Mouse (Mus musculus) WW6 (cell line): ENCODE measurements around the gene Hoxc6.

Source experiments
- DNase-seq: peaks from one replicate; pipeline ENCODE4 v3.0.0-alpha.2; 2013; ENCODE audit warnings: low read depth, low spot score

Gene Hoxc6

DNA sequence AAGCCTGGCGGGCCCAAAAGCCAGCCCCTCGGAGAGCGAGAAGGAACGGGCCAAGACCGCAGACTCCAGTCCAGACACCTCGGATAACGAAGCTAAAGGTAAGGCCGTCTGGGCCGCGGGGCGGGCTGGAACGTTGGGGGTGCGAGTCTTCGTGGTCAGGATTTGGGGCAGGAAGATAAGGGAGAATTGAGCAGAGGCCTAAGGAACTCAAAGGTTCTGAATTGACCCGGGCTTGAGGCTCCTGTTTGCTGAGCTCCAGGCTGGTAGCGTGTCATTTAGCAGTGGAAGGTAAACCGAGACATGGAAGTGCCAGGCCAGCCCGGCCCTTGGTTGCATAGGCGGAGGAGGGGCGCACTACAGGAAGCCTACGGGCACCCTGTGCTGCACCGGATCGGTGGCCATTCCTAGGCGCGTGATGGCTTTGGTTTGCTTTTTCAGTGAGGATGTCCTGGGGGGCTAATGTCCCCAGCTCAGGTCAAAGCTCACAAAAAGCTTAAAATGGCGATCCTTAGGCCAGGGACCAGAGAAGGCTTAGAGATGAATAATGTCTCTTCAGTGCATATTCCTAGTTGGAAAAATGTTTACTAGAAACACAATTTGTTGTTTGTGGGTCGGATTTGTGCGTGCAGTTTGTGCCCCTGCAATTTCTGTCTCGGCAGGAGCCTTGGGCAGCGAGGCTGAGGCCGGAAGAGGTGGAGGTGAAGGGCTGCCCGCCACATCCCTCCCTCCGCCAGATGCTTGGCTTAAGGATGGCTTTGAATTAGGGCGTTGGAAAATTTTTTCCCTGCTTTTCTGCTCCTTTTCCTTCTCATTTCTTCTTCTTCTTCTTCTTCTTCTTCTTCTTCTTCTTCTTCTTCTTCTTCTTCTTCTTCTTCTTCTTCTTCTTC lies 30.3 kb upstream of the Hoxc6 start:
- DNase-seq, result no peak

DNA sequence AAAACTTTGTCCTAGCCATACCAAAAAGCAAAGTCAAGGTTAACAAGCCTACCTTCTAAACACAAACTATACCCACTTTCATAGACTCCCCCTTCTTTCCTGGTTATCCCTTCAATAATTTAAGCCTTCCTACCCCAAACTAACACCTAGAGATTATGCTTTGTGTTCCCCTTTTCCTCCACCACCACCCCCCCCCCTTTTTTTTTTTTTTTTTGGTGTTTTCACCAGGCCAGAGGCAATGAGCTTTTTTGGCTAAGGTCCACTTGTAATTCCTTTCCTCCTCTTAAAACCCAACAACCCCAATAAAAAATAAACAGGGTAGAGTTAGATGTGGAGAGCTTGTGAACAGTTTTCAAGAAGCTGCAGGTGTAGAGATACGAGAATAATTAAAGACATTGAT lies 28.8 kb upstream of the Hoxc6 start:
- DNase-seq, result no peak

DNA sequence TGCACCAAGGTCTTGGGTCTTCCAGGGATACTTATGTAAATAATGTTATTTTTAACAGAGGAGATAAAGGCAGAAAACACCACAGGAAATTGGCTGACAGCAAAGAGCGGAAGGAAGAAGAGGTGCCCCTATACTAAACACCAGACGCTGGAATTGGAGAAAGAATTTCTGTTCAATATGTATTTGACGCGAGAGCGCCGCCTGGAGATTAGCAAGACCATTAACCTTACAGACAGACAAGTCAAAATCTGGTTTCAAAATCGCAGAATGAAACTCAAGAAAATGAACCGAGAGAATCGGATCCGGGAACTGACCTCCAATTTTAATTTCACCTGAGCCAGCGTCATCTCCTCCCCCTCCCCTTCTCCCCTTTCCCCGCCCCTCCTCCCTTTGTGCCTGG lies 27.3 kb upstream of the Hoxc6 start:
- DNase-seq, result no peak

GRCm38 (mm10) chr15:102972254-102972653 lies 25.8 kb upstream of the Hoxc6 start:
- DNase-seq, result no peak

DNA sequence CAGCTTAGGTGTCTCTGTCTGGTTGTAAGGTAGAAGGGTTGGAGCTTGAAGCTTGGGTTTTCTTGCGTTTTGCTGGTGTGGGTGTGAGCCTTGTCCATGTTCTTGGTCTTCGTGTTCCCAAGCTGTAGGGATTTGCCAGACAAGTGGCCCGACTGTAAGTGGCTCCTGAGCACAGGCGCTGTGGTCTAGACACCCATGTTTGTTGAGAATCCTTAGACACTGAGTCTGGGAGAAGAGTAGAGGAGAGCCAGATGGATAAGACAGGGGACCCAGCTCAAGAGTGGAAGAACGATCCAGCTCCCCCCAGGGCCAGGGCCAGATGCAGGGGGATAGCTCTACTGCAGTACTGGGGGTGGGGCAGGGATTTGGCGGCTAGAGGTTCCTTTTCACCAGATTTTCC lies 25.3 kb upstream of the Hoxc6 start:
- DNase-seq, result no peak

DNA sequence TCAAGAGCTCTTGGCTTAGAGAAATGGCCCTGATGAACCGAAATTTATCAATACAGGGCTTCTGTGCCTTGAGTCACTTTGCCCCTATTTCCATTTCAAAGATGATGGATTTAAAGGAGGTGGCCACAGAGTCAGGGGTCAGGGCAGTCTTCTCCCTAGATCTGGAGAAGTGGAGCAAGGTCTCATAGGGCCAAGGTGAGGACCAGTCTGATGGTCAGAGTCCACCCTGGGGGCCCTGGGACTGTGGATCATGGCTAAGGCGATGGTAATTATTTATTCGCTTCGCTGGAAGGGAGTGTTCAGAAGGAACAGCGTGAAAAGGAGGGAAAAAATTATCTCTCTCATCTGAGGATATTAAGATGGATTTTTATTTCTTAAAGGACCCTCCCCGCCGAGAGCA lies 23.0 kb upstream of the Hoxc6 start:
- DNase-seq, result no peak

GRCm38 (mm10) chr15:102975688-102976111 lies 22.4 kb upstream of the Hoxc6 start:
- DNase-seq, result no peak

DNA sequence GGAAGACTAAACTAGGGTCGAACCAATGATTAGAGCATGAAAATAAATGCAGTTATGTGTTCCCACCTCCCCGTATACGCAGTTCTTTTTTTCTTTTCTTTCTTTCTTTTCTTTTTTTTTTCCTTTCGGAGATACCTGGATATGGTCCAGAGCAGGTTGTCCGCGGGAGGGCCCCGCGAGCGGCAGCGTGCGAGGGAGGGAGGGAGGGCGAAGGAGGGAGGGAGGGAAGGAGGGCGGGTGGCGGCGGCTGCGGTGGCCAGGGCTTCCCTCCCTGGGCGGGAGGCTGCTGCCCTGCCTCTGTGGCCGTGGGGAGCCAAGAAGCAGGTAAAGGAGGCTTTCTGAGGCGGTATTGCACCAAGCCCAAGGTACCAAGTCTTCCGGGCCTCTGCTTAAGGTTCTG lies 21.9 kb upstream of the Hoxc6 start, which contains the start of gene Hoxc9:
Hoxc9 (plus strand) TSS at position 269 of the 400 bp plus-strand sequence.
- no peak for DNase-seq

DNA sequence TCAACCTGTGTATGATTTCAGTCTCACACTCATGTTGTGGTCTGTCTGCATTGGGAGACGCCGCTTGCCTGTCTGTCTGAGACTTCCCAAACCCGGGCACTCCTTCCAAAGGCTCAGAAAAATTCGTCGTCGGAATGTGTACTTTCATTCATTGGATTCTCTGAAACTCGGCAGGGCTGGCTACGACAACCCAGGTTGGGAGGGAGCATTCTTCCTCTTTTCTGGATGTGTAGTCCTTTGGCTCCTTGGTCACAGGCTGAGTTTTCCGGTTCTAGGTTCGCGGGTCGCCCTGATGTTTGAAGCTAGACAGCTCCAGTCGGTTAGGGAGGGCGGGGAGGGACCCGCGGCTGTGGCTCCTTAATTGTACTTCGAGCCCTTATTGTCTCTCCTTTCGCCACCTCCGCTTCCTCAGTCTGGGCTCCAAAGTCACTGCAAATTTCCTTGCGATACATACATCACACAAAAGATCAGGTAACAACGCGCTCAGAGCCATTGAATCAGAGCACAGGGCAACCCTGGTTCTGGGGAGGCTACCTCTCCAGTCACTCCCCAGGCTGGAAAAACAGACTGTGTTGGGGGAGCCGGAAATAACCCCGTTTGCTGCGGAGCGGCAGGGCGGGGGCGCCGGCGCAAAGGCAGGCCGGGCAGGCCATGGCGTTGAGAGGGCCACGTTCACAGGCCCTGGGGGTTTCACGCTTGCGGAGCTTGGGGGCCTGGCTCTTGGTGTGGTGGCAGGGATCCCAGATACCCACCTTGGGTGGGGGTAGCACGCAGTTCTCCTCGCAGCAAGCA lies 21.2 kb upstream of the Hoxc6 start:
- no peak for DNase-seq

DNA sequence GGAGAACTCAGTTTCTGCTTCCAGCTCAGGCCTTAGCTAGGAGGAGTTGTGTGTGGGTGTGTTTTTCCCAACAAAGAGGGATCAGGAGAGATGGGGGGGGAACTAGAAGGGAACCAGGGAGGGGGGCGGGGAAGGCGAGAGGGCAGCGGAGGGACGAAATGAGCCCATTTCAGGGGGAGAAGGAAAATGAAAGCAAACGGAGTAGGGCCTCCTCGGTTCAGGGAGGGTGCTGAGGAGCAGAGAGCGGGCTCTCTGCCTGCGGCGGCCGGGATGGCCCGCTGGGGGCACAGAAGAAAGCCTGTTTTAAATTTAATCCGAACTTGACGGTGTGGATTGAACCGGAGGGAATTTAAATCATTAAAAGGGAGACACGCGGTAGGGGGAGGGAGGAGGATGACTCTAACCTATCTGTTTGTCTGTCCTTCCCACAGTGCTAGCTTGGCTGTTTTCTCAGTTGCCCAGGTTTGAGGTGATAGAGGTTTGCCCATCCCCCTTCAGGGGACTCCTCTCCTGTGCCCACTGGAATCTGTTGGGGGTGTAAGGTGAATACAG lies 20.6 kb upstream of the Hoxc6 start:
- DNase-seq, result no peak

- DNase-seq, result no peak
These were observed 19.2 kb upstream of the Hoxc6 start for GRCm38 (mm10) chr15:102978615-102979515.

DNA sequence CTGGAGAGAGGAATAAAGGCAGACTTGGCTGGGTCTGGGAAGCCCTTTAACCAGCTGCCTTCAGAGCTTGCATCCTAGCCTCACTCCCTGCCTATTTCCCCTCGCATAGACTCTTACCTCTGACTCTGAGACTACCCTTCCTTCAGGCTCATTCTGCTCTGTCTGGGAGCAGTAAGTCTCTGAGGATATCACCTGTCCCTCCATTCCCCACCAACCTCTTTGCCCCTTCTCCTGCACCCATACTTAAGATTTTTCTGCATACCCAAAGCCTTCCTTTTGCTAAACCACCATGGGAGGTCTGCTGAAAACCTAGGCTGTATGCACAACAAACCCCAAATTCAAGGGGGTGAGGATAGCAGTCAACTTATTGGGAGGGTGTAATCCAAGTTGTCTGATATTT lies 18.1 kb upstream of the Hoxc6 start:
- DNase-seq, result no peak

DNA sequence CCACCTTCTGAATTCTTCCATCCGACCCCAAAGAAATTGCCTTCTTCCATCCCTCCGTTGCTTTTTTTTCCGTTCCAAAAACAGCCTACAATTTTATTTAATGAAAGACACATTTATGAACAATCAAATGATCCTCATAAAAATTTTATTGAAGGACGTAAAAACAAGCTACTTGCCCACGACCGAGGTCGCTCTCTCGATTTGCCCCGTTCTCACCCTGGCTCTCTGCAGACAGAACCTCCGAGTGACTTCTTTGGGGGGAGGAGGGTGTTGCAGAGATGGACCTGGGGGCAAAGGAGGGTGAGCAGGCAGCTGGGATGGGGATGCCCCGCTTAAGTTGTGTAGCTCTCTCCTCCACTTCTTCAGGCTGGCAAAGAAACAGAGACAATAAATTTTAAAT lies 17.7 kb upstream of the Hoxc6 start:
- DNase-seq, result no peak

- no peak for DNase-seq
These were observed 17.1 kb upstream of the Hoxc6 start for GRCm38 (mm10) chr15:102980912-102981311.

- no peak for DNase-seq
These were observed 16.4 kb upstream of the Hoxc6 start for GRCm38 (mm10) chr15:102981379-102982288.

DNA sequence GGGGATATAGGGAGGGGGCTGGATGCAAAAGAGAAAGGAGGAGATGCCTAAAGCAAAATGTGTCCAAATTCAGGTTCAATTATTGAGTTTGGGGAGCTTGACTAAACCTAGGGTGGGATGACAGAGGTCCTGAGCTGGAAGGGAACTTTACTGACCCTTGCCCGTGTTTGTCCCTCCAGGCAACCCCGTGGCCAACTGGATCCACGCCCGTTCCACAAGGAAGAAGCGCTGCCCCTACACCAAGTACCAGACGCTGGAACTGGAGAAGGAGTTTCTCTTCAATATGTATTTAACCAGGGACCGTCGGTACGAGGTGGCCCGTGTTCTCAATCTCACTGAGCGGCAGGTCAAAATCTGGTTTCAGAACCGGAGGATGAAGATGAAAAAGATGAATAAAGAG lies 14.3 kb upstream of the Hoxc6 start:
- no peak for DNase-seq

- no peak for DNase-seq
These were observed 13.5 kb upstream of the Hoxc6 start for GRCm38 (mm10) chr15:102984521-102984920.

- DNase-seq, result no peak
These were observed 13.1 kb upstream of the Hoxc6 start for GRCm38 (mm10) chr15:102984925-102985324.

- DNase-seq, result no peak
These were observed 10.8 kb upstream of the Hoxc6 start for GRCm38 (mm10) chr15:102987124-102987833.

DNA sequence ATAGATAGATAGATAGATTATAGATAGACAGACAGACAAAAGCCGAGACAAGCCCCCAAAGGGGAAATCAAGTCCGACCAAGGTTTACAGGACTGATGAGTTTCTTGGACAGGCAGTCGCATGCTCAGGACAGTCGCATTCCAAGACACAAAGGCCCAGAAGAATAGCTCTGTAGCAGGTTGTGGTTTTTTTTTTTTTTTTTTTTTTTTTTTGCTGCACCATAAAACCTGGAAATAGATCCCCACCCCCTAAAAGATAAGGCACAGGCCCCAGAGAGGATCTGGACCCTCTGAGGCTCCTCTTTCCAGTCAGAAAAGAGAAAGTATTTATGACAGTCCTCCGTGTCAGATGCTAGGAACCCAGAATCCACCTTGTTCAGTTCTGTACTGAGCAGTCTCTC lies 10.0 kb upstream of the Hoxc6 start:
- DNase-seq, result no peak
